Mouse (Mus musculus) megakaryocyte, embryonic 14.5 days (primary cell): ENCODE measurements around the gene Mllt10.

ENCODE experiments used
- FLI1 ChIP-seq: IDR thresholded peaks from 2 replicates; pipeline ENCODE4 v1.6.1; 2012; ENCODE audit warnings: low read length, inconsistent platforms, mixed read lengths
- GATA1 ChIP-seq: IDR thresholded peaks from 3 replicates; pipeline ENCODE4 v1.6.1; 2012; ENCODE audit warnings: mixed read lengths, low read length, inconsistent platforms, borderline replicate concordance

- TF ChIP-seq GATA1 (no peak), FLI1 (no peak)
Observed at GRCm38 (mm10) chr2:18071947-18072346, 16.9 kb downstream of the Mllt10 start.
